Mouse (Mus musculus): Measurements from ENCODE around the gene Ocm.

Gene Ocm

DNA sequence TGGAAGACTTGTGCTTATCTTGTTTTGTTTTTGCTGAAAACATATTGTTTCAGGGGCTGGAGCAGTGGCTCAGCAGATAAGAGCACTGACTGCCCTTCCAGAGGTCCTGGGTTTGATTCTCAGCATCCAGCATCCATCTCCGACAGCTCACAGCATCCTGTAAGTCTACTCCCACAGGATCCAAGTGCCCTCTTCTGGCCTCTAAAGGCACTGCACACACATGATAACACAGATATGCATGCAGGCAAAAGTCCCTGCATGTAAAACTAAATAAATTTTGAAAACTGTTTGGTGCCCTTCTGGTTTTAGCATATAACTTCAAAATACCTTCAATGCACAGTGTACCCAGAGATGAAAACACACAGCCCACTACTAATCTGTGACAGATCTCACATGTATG, 27.1 kb downstream of the Ocm start:
- no peak for DNase-seq (ENCODE audit: low spot score in 2 of 2)

GRCm38 (mm10) chr5:143994632-143995365, 31.7 kb downstream of the Ocm start:
- no peak for DNase-seq (ENCODE audit: low spot score in 2 of 2)

DNA sequence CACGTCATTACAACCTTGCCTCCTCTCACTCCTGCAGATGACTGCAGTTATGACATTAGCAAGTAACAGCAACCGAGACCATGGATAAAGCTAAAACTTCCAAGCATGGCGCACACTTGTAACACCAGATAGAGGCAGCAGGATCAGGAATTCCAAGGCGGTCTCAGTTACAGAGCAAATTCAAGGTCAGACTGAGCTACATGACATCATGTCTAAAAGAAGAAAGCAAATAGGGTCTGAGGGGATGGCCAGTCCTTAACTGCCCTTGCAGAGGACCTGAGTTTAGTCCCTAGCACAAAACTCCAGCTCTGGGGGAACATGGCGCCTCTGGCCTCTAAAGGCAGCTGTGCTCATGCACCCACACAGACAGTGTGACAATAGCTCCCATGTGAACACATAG, 32.6 kb downstream of the Ocm start:
- no peak for DNase-seq (ENCODE audit: low spot score in 2 of 2)

GRCm38 (mm10) chr5:143993260-143993659, 33.2 kb downstream of the Ocm start:
- DNase-seq (ENCODE audit: low spot score in 2 of 2) = no peak

DNA sequence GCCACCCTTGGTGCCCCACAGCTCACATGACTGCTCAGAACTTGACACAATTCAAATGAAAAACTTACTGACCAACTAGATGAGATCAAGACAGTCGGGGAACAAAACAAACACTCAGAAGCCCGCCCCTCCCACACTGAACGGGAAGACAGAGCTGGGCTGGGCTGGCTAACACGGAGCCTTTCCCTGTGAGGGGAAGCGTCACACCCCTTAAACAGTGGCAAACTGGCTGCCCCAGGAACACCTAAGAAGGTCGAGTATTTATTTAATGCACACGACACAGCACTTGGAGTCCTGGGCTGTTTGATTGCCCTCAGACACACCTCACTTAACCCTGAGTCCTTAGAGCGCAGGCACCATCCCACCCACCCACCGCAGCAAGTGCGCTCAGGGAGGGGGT, 33.8 kb downstream of the Ocm start:
- no peak for DNase-seq (ENCODE audit: low spot score in 2 of 2)

DNA sequence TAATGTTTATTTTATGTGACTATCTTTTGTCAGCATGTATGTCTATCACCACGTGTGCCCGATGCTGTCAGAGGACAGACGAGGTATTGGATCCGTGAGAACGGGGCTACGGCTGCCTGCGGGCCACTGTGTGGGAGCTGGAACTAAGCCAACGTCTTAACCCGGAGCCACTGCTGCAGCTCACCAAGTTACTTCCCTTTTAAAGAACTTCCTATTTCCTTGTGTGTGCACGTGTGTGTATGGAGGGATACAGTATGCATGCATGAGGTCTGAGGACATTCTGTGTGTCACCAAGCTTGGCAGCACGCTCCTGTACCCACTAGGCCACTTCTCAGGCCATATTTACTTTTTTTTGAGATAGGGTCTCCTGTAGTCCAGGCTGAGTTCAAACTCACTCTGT, 36.4 kb downstream of the Ocm start:
- no peak for DNase-seq (ENCODE audit: low spot score in 2 of 2)

DNA sequence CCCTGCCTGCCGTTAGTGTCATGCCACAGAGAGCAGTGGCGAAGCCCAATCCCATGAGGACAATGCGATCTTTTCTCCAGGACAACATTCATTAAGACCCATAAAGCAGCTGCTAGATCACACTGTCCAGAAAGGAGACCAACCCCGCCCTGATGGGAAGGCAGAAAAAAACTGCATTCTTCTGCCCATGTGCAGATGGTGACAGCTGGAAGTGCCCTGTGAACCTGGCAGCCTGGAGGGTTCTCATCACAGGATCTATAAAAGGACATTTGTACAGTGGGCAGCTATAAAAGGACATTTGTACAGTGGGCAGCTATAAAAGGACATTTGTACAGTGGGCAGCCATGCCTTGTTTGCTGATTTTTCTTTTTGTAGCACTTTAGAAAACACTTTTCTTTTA, 37.4 kb downstream of the Ocm start:
- no peak for DNase-seq (ENCODE audit: low spot score in 2 of 2)

GRCm38 (mm10) chr5:143987596-143987995, 38.9 kb downstream of the Ocm start:
- DNase-seq (ENCODE audit: low spot score in 2 of 2) = no peak

- DNase-seq (ENCODE audit: low spot score in 2 of 2) = no peak
Measured at GRCm38 (mm10) chr5:143985381-143985780, 41.1 kb downstream of the Ocm start.

GRCm38 (mm10) chr5:143982361-143982760, 44.1 kb downstream of the Ocm start:
- no peak for DNase-seq (ENCODE audit: low spot score in 2 of 2)

GRCm38 (mm10) chr5:143980858-143981257, 45.6 kb downstream of the Ocm start:
- DNase-seq (ENCODE audit: low spot score in 2 of 2) = no peak

DNA sequence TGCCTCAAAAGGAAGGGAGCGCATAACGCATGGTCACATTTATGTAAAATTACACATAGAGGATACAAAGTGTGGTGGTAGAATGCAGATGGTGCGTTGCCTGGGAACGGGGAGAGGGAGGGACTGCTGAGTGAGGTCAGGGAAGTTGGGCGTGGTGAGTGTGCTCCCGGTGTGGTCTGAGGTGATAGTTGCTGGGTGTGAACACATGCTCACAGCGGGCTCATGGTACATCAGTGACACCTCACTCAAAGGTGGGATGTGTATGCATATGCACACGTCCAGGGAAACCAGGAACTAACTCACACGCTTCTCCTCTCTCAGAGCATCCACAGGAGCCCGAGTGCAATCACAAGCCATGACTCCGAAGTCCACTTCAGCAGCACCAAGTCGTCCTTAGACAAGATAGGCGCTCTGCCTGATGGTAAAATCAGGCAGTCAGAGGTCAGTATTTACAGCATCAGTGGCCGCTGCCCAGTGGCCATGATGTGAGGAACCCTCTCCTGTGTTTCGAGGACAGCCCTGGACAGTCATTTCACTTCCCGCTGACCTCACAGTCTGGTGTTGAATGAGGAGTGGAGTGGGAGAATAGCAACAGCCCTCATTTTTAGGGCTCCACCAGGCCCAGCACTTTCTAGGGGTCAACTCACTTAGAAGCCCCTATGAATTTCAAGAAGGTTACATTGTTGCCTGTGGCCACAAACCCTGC, 49.6 kb downstream of the Ocm start:
- DNase-seq (ENCODE audit: low spot score in 2 of 2) = no peak

- DNase-seq (ENCODE audit: low spot score in 2 of 2) = no peak
Measured at GRCm38 (mm10) chr5:143976232-143976631, 50.2 kb downstream of the Ocm start.

DNA sequence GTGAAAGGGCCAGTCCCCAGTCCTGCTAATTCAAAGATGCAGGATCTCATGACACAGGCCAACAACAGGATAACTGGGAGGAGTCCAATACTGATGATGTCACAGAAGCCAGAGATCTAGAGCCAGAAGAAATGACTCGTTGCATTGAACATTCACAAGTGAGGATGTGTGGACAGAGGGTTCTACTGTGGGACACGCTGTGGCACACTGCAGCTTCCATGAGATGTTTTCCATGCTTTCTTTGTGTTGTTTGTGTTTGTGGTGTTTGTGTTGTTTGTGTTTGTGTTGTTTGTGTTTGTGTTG, 50.9 kb downstream of the Ocm start:
- no peak for DNase-seq (ENCODE audit: low spot score in 2 of 2)

GRCm38 (mm10) chr5:143974931-143975630, 51.4 kb downstream of the Ocm start:
- DNase-seq (ENCODE audit: low spot score in 2 of 2) = peak; percentile 9 to 47

DNA sequence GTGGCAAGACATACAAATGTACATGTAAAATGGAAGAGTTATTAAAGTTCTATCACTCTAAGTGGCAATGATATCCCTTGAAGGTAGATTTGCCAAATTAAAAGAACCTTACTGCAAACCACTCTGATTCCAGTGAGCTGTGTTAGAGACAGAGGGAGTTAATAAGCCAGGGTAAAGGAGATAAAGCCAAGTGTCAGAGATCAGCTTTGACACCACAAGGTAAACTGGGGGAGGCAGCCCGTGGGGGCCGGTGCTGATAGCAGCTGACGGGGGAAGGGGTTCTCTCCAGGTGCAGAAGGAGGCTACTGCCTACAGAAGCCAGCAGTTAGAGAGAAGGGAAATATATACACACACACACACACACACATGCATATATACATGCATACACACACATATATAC, 53.8 kb downstream of the Ocm start:
- DNase-seq (ENCODE audit: low spot score in 2 of 2) = no peak

Data from thymus, postnatal 10 days (tissue).